Mouse (Mus musculus) thymus, adult 2 months (tissue): ENCODE measurements around the gene Plxnc1.

Experiments used
- CTCF ChIP-seq: fragments of 200-500 bp; IDR thresholded peaks from 2 replicates; pipeline ENCODE4 v1.5.1; 2012; ENCODE audit warnings: mild to moderate bottlenecking, control low read depth, low read length, moderate library complexity, borderline replicate concordance; ENCODE audit not compliant: control insufficient read depth, poor library complexity, insufficient read depth; ENCODE audit errors: extremely low read depth
- POLR2A ChIP-seq: fragments of 200-500 bp; IDR thresholded peaks from 2 replicates; pipeline ENCODE4 v1.6.1; 2012; ENCODE audit warnings: mild to moderate bottlenecking, low read length, control low read depth, moderate library complexity; ENCODE audit not compliant: control insufficient read depth, poor library complexity, insufficient read depth; ENCODE audit errors: extremely low read depth

DNA sequence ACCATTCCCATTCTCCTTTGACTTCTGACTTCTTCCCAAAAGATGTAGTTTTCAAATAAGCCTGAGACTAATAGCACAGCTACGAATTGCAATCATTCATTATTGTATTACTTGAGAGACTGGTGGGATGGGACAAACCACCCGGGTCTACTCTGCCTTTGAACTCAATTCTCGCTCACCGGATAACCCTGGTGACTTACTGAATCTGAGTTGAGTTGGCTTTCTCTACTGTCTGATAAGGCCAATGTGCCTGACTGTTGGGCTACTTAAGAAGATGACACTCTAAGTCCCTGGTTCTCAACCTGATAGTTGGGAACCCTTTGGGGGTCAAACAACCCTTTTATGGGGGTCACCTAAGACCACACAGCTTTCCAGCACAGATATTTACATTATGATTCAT, 19.8 kb downstream of the Plxnc1 start:
- no peak for TF ChIP-seq CTCF
- TF ChIP-seq POLR2A, result no peak
